Mouse (Mus musculus) hindbrain, embryonic 15.5 days (tissue): ENCODE data around the gene Bpifa5. TPM values are rescaled to one million over a fixed set of nuclear protein-coding genes. Genes with fewer than 3 reads are reported as not detected.

ENCODE experiments used
- ATAC-seq: fragments of 200-750 bp; cut with Nextera tagmentation; 2 replicates; pipeline ENCODE4 v1.8.0; 2017; ENCODE audit warnings: low read depth, moderate number of reproducible peaks, moderate TSS enrichment; ENCODE audit not compliant: low FRiP score
- H3K27ac ChIP-seq: fragments of 300-500 bp; sonication (generic); replicated peaks from 2 replicates; pipeline ENCODE4 v1.5.1; 2015; ENCODE audit warnings: mild to moderate bottlenecking, inconsistent platforms
- H3K27me3 ChIP-seq: fragments of 300-500 bp; sonication (generic); 2 replicates; pipeline ENCODE4 v1.6.1; 2015; ENCODE audit warnings: control low read depth, inconsistent platforms
- H3K36me3 ChIP-seq: fragments of 300-500 bp; sonication (generic); 2 replicates; pipeline ENCODE4 v1.6.1; 2015; ENCODE audit warnings: control low read depth, inconsistent platforms
- H3K4me1 ChIP-seq: fragments of 300-500 bp; sonication (generic); replicated peaks from 2 replicates; pipeline ENCODE4 v1.6.1; 2015; ENCODE audit warnings: control low read depth, inconsistent platforms
- H3K4me2 ChIP-seq: fragments of 300-500 bp; sonication (generic); 2 replicates; pipeline ENCODE4 v1.6.1; 2015; ENCODE audit warnings: moderate library complexity, mild to moderate bottlenecking, inconsistent platforms
- H3K4me3 ChIP-seq: fragments of 300-500 bp; sonication (generic); 2 replicates; pipeline ENCODE4 v1.5.1; 2015; ENCODE audit warnings: mild to moderate bottlenecking, inconsistent platforms
- H3K9ac ChIP-seq: fragments of 300-500 bp; sonication (generic); 2 replicates; pipeline ENCODE4 v1.6.1; 2015; ENCODE audit warnings: inconsistent platforms
- H3K9me3 ChIP-seq: fragments of 300-500 bp; sonication (generic); 2 replicates; pipeline ENCODE4 v1.6.1; 2016; ENCODE audit warnings: control low read depth, inconsistent platforms
- WGBS: fragments of 180-500 bp; shearing (Covaris S2); methylation state at CpG from one replicate; pipeline ENCODE4 v1.1.7; 2015; 5-methylcytosine and 5-hydroxymethylcytosine counted together
- polyA plus RNA-seq: library from polyadenylated mRNA; unstranded; fragments of >200 nt; fragmentation: Nextera tagmentation; extraction: Ambion mirVana; gene quantifications from 2 replicates; pipeline ENCODE4 v1.2.1, GENCODE M21; 2015

Bpifa5 gene
- polyA plus RNA-seq, 1 experiment from 2014 or later = not detected

- H3K4me2 ChIP-seq = no peak overlapping the region
- no peak for ATAC-seq
- H3K4me3 ChIP-seq = no peak overlapping the region
- H3K27ac ChIP-seq = no peak overlapping the region
- H3K27me3 ChIP-seq = no peaks in the 10 kb centered on the region
- no peaks in the 10 kb centered on the region for H3K9me3 ChIP-seq
- H3K9ac ChIP-seq = no peak overlapping the region
- no peaks in the 10 kb centered on the region for H3K36me3 ChIP-seq
- peaks cover 7% of the 10 kb centered on the region; the same call in 1 of the 2 replicates for H3K4me1 ChIP-seq
- WGBS = 43% methylated on average over 1 of the region's 1 CpGs
These were observed 48.7 kb downstream of the Bpifa5 start for GRCm38 (mm10) chr2:154211121-154211520.

DNA sequence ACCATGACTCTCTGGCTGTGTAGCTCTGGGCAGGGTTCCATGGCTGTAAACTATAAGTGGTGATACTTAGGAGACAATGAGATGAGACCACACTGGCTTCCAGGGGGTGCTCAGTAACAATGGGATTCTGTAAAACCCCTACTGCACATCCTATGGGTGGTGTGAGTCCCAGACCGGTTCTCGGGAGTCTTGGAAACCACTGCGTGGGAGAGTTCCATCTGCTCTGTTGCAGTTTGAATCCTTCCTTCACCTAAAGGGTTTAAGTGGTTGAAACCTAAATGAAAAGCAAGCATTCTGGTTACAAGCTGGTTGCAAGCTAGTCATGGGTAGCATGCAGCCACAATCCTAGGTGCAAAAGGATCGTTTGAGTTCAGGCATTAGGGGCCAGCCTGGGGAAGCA is 49.5 kb downstream of the Bpifa5 start:
- 89% methylated on average over 4 of the region's 4 CpGs for WGBS
- Histone ChIP-seq H3K4me2 (no peak overlapping the region), H3K27ac (no peak overlapping the region), H3K9ac (no peak overlapping the region), H3K9me3 (no peaks in the 10 kb centered on the region), H3K27me3 (no peaks in the 10 kb centered on the region), H3K4me1 (peaks cover 7% of the 10 kb centered on the region; the same call in 1 of the 2 replicates), H3K36me3 (no peaks in the 10 kb centered on the region), H3K4me3 (no peak overlapping the region)
- ATAC-seq = no peak

- ATAC-seq = no peak
- no peak overlapping the region for H3K27ac ChIP-seq
- peaks cover 7% of the 10 kb centered on the region; the same call in 1 of the 2 replicates for H3K4me1 ChIP-seq
- H3K9me3 ChIP-seq = no peaks in the 10 kb centered on the region
- H3K4me2 ChIP-seq = no peak overlapping the region
- H3K9ac ChIP-seq = no peak overlapping the region
- no peak overlapping the region for H3K4me3 ChIP-seq
- H3K36me3 ChIP-seq = no peaks in the 10 kb centered on the region
- no peaks in the 10 kb centered on the region for H3K27me3 ChIP-seq
- WGBS = 20% methylated on average over 5 of the region's 5 CpGs
These were observed 52.8 kb downstream of the Bpifa5 start for GRCm38 (mm10) chr2:154215191-154215590.

Other genes starting within 250 kb of the Bpifa5 start
- gene Bpifb3, start 244.4 kb upstream of the Bpifa5 start, polyA plus RNA-seq = not detected in 2 replicates
- gene Bpifb4, start 224.4 kb upstream of the Bpifa5 start, polyA plus RNA-seq = not detected in 2 replicates
- gene Bpifa6, start 187.7 kb upstream of the Bpifa5 start, polyA plus RNA-seq = not detected in 2 replicates
- not detected in 2 replicates for gene Bpifa2, start 154.3 kb upstream of the Bpifa5 start, polyA plus RNA-seq
- not detected in 2 replicates for gene Bpifa3, start 32.3 kb upstream of the Bpifa5 start, polyA plus RNA-seq
- 0.18 TPM in 1 of 2 replicates, not detected in the other for gene Bpifa1, start 19.7 kb upstream of the Bpifa5 start, polyA plus RNA-seq
- gene Bpifb1, start 28.2 kb downstream of the Bpifa5 start, polyA plus RNA-seq = 0.25 and 0.29 TPM in 2 replicates
- 0.14 and 0.22 TPM in 2 replicates for gene Bpifb5, start 61.1 kb downstream of the Bpifa5 start, polyA plus RNA-seq
- not detected in 2 replicates for gene Bpifb9a, start 95.2 kb downstream of the Bpifa5 start, polyA plus RNA-seq
- not detected in 2 replicates for gene Bpifb9b, start 144.6 kb downstream of the Bpifa5 start, polyA plus RNA-seq
- 12.8 and 13.2 TPM in 2 replicates for gene Cdk5rap1, start 210.4 kb downstream of the Bpifa5 start, polyA plus RNA-seq
- gene Snta1, start 245.5 kb downstream of the Bpifa5 start, polyA plus RNA-seq = 13.0 and 13.7 TPM in 2 replicates